Mouse (Mus musculus) megakaryocyte, embryonic 14.5 days (primary cell): Measurements from ENCODE around the gene Slmap. TPM values are rescaled to one million over a fixed set of nuclear protein-coding genes. Genes with fewer than 3 reads are reported as not detected.

ENCODE experiments used
- H3K27me3 ChIP-seq: replicated peaks from 2 replicates; pipeline ENCODE3; 2012; ENCODE audit warnings: inconsistent platforms
- H3K36me3 ChIP-seq: replicated peaks from 2 replicates; pipeline ENCODE3; 2012; ENCODE audit warnings: low read length, inconsistent platforms, mixed read lengths
- H3K4me1 ChIP-seq: 2 replicates; pipeline ENCODE4 v1.6.1; 2012; ENCODE audit warnings: inconsistent platforms
- H3K4me3 ChIP-seq: replicated peaks from 2 replicates; pipeline ENCODE3; 2012; ENCODE audit warnings: moderate library complexity, mild to moderate bottlenecking, inconsistent platforms
- H3K9me3 ChIP-seq: 2 replicates; pipeline ENCODE4 v1.6.1; 2012; ENCODE audit warnings: inconsistent platforms
- FLI1 ChIP-seq: IDR thresholded peaks from 2 replicates; pipeline ENCODE4 v1.6.1; 2012; ENCODE audit warnings: low read length, inconsistent platforms, mixed read lengths
- GATA1 ChIP-seq: IDR thresholded peaks from 3 replicates; pipeline ENCODE4 v1.6.1; 2012; ENCODE audit warnings: mixed read lengths, low read length, inconsistent platforms, borderline replicate concordance
- polyA plus RNA-seq: library from polyadenylated mRNA; stranded (reverse); fragments of >175 nt; gene quantifications from 2 replicates; pipeline ENCODE4 v1.2.3, GENCODE M21; 2012; ENCODE audit warnings: low replicate concordance; ENCODE audit not compliant: insufficient read depth

Slmap gene
- polyA plus RNA-seq, 1 experiment, result 9.8 TPM

DNA sequence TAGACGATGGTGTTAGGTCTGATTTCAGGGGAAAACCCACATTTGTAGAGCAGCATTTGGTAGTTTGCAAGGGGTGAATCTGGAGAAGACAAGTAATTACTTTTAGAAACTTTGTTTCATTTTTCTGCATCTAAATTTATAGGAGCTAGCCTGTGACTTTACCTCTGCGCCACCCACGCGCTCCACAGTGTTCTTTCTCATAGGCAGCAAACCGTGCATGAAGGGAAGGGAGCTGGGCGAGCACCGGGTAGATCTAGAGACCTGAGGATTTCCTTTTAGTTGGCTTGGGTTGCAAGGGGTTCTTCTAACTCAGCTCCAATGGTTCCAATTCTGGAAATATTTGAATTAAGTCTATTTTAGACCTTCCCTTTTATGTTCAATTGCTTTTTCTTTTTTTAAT is 23.8 kb upstream of the Slmap start:
- Histone ChIP-seq H3K4me1 (peaks cover 15% of the 10 kb centered on the region), H3K36me3 (peaks cover 2% of the 10 kb centered on the region), H3K4me3 (no peak overlapping the region), H3K9me3 (peaks cover 23% of the 10 kb centered on the region), H3K27me3 (peaks cover 2% of the 10 kb centered on the region)
- no peak for TF ChIP-seq FLI1
- no peak for TF ChIP-seq GATA1

- peaks cover 23% of the 10 kb centered on the region for H3K9me3 ChIP-seq
- peaks cover 10% of the 10 kb centered on the region for H3K4me1 ChIP-seq
- TF ChIP-seq FLI1, result no peak
- no peak for TF ChIP-seq GATA1
- H3K4me3 ChIP-seq, result no peak overlapping the region
- H3K27me3 ChIP-seq, result peaks cover 2% of the 10 kb centered on the region
- H3K36me3 ChIP-seq, result peaks cover 2% of the 10 kb centered on the region
Observed at GRCm38 (mm10) chr14:26557581-26557980, 22.9 kb upstream of the Slmap start.

DNA sequence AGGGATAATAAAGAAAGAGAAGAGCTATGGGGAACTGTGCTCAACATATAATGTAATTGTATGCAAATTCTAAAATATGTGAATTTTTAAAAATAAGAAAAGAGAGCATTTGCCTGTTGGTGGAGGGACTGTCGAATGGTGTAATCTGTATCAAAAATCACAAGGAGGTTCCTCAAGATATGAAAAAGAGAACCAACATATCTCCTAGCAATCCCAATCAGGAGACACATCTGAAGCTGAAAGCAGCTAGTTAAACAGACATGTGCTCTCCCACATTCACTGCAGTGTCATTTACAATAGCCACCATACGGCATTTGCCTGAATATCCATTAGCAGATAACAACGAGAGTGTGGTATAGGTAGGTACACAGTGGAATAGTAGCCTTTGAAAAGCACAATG is 18.1 kb upstream of the Slmap start:
- peaks cover 5% of the 10 kb centered on the region for H3K9me3 ChIP-seq
- H3K36me3 ChIP-seq, result no peaks in the 10 kb centered on the region
- no peak overlapping the region for H3K4me3 ChIP-seq
- H3K27me3 ChIP-seq, result no peaks in the 10 kb centered on the region
- H3K4me1 ChIP-seq, result peaks cover 4% of the 10 kb centered on the region
- TF ChIP-seq FLI1 (no peak), GATA1 (no peak)

GRCm38 (mm10) chr14:26552441-26552840 is 17.7 kb upstream of the Slmap start:
- H3K4me3 ChIP-seq, result no peak overlapping the region

DNA sequence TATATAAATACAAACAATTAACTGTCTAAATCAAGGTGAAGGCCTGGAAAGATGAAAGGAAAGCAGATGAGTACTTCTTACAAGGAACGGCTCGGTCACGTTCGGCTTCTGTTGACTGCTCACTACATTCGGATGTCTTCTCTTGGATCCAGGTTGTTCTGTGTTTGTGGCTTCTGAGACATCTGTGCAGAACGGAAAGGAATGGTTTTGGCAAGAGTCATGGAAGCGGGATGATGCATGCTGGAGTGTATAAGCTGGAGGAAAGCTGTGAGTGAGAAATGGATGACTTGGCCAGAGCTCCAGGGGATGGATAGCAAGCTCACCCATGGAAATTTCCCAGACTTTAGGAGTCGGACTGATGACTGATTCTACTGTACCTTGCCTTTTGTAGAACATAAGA is 16.0 kb upstream of the Slmap start:
- Histone ChIP-seq H3K4me3 (no peak overlapping the region), H3K9me3 (peaks cover 5% of the 10 kb centered on the region), H3K27me3 (peaks cover 2% of the 10 kb centered on the region), H3K36me3 (no peaks in the 10 kb centered on the region), H3K4me1 (0 out of 2 replicates have a peak, but pooled peaks cover 4% of the 10 kb centered on the region)
- TF ChIP-seq GATA1 (no peak), FLI1 (no peak)

More at GRCm38 (mm10) chr14:26552441-26552840, 17.7 kb upstream of the Slmap start:
- Histone ChIP-seq H3K4me1 (peaks cover 4% of the 10 kb centered on the region), H3K27me3 (no peaks in the 10 kb centered on the region), H3K36me3 (no peaks in the 10 kb centered on the region), H3K9me3 (peaks cover 5% of the 10 kb centered on the region)
- TF ChIP-seq GATA1 (no peak), FLI1 (no peak)

- peaks cover 2% of the 10 kb centered on the region for H3K27me3 ChIP-seq
- H3K4me3 ChIP-seq, result no peak overlapping the region
- H3K9me3 ChIP-seq, result no peaks in the 10 kb centered on the region
- no peaks in the 10 kb centered on the region for H3K36me3 ChIP-seq
- 0 out of 2 replicates have a peak, but pooled peaks cover 8% of the 10 kb centered on the region for H3K4me1 ChIP-seq
- no peak for TF ChIP-seq FLI1
- no peak for TF ChIP-seq GATA1
Observed at GRCm38 (mm10) chr14:26547516-26548488, 13.1 kb upstream of the Slmap start.

- H3K4me3 ChIP-seq, result no peak overlapping the region
- H3K4me1 ChIP-seq, result peaks cover 20% of the 10 kb centered on the region
- H3K36me3 ChIP-seq, result no peaks in the 10 kb centered on the region
- TF ChIP-seq FLI1 (no peak), GATA1 (no peak)
- peaks cover 2% of the 10 kb centered on the region for H3K27me3 ChIP-seq
- H3K9me3 ChIP-seq, result no peaks in the 10 kb centered on the region
Observed at GRCm38 (mm10) chr14:26542136-26542535, 7.4 kb upstream of the Slmap start.

GRCm38 (mm10) chr14:26540577-26540976 is 5.8 kb upstream of the Slmap start:
- Histone ChIP-seq H3K4me1 (peaks cover 16% of the 10 kb centered on the region), H3K36me3 (no peaks in the 10 kb centered on the region), H3K4me3 (no peak overlapping the region), H3K9me3 (no peaks in the 10 kb centered on the region), H3K27me3 (no peaks in the 10 kb centered on the region)
- TF ChIP-seq GATA1 (no peak), FLI1 (no peak)

- H3K36me3 ChIP-seq, result no peaks in the 10 kb centered on the region
- no peak overlapping the region for H3K4me3 ChIP-seq
- H3K9me3 ChIP-seq, result no peaks in the 10 kb centered on the region
- H3K27me3 ChIP-seq, result no peaks in the 10 kb centered on the region
- peaks cover 18% of the 10 kb centered on the region for H3K4me1 ChIP-seq
- TF ChIP-seq GATA1, result no peak
Observed at GRCm38 (mm10) chr14:26539241-26539640, 4.5 kb upstream of the Slmap start.
